Mouse (Mus musculus): ENCODE data around the gene Elob. TPM values are rescaled to one million over a fixed set of nuclear protein-coding genes. Genes with fewer than 3 reads are reported as not detected.

Elob gene
- 1,257 and 1,293 TPM in 2 replicates for polyA plus RNA-seq (2015; fragmentation: Nextera tagmentation; extraction: Ambion mirVana)

DNA sequence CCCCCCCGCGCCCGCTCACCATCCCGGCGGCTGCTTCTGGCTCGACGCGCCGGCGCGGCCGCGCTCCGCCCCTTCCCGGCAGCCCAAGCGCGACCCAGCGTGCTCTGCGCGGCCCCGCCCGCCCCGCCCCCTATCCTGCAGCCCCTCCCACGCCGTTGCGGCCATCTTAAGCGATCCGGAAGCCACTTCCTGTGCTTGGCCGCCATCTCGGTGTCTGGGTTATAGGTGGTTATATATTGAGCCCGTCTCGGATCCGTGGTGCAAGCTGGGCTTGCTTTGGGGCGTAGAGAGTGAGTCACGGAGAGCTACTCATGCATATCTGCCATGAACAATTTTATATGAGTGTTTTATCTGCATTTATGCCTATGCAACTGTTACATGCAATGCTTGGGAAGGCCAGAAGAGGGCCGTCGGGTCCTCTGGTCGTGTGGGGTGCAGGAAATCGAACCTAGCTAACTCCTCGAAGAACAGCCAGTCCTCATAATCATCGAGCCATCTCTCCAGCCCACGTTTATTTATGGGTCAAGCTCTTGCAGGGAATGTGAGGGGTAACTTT is at the start of gene Elob:
Elob (minus strand) TSS at position 73 of the 556 bp plus-strand sequence.
- H3K9me3 ChIP-seq: no peaks in the 10 kb centered on the region
- peaks cover 30% of the 10 kb centered on the region for H3K36me3 ChIP-seq
- peak within 1 kb of the TSS; percentile 96 for H3K27ac ChIP-seq (replicated peaks)
- peak; percentile 95 for ATAC-seq (ENCODE audit: low FRiP score, low read depth)
- H3K4me3 ChIP-seq: peak within 1 kb of the TSS; percentile 67
- peaks cover 25% of the 10 kb centered on the region for H3K4me1 ChIP-seq (replicated peaks)
- H3K9ac ChIP-seq: peak within 1 kb of the TSS; percentile 89
- under 1% methylated on average over 27 of the region's 42 CpGs for WGBS
- H3K4me2 ChIP-seq: peak within 1 kb of the TSS; percentile 80
- peaks cover 13% of the 10 kb centered on the region; the same call in 1 of the 2 replicates for H3K27me3 ChIP-seq

DNA sequence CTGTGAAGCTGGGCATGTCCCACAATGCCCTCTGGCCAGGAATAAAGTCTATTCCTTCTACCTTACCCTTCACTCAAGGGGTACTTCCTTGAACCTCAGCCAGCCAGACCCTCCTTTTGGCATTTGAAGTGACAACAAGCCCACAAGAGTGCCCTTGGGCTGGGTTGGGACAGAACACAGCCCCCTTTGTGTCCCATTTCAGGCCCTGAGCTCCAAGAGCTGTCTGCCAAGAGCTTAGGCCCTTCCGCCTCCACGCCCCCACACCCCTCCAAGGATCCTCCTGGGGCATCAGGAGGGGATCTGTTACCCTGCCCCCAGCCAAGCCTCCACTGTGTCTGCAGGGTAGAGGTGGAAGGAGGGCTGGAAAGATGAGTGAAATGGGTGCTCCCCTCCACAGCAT is 48.2 kb upstream of the Elob start:
- peak; percentile 73 for ATAC-seq (ENCODE audit: low FRiP score, low read depth)
- Histone ChIP-seq H3K4me1 (replicated peaks) (no peaks in the 10 kb centered on the region), H3K4me3 (no peak overlapping the region), H3K9ac (no peak overlapping the region), H3K27ac (replicated peaks) (no peak overlapping the region), H3K27me3 (no peaks in the 10 kb centered on the region), H3K9me3 (no peaks in the 10 kb centered on the region), H3K4me2 (no peak overlapping the region), H3K36me3 (no peaks in the 10 kb centered on the region)
- WGBS: 77% methylated on average over 2 of the region's 2 CpGs

DNA sequence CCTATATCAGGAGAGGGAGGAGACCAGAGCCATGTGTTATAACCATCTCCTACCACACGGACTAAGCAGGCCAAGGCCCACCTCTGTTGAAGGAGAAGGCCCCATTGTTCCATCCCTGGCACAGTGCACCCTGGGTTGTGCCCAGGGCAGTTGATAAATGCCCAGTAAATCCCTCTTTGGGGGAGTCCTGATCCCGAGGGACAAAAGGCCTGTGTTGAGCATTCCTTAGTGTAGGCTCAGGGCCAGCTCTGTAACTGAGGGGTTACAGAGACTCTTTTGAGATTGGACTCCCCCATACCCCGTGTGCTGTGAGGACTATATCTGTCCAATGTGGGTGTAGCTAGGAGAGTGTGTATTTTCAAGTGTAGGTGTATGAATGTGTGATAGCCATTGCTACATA is 47.8 kb upstream of the Elob start:
- H3K36me3 ChIP-seq: no peaks in the 10 kb centered on the region
- peak; percentile 90 for ATAC-seq (ENCODE audit: low FRiP score, low read depth)
- 0 out of 2 replicates have a peak overlapping the region, but pooled peaks have one; percentile 4 for H3K27ac ChIP-seq (replicated peaks)
- no peaks in the 10 kb centered on the region for H3K4me1 ChIP-seq (replicated peaks)
- whole genome bisulfite sequencing: 41% methylated on average over 3 of the region's 3 CpGs
- H3K9me3 ChIP-seq: no peaks in the 10 kb centered on the region
- H3K9ac ChIP-seq: no peak overlapping the region
- no peak overlapping the region for H3K4me3 ChIP-seq
- H3K27me3 ChIP-seq: no peaks in the 10 kb centered on the region
- H3K4me2 ChIP-seq: no peak overlapping the region

DNA sequence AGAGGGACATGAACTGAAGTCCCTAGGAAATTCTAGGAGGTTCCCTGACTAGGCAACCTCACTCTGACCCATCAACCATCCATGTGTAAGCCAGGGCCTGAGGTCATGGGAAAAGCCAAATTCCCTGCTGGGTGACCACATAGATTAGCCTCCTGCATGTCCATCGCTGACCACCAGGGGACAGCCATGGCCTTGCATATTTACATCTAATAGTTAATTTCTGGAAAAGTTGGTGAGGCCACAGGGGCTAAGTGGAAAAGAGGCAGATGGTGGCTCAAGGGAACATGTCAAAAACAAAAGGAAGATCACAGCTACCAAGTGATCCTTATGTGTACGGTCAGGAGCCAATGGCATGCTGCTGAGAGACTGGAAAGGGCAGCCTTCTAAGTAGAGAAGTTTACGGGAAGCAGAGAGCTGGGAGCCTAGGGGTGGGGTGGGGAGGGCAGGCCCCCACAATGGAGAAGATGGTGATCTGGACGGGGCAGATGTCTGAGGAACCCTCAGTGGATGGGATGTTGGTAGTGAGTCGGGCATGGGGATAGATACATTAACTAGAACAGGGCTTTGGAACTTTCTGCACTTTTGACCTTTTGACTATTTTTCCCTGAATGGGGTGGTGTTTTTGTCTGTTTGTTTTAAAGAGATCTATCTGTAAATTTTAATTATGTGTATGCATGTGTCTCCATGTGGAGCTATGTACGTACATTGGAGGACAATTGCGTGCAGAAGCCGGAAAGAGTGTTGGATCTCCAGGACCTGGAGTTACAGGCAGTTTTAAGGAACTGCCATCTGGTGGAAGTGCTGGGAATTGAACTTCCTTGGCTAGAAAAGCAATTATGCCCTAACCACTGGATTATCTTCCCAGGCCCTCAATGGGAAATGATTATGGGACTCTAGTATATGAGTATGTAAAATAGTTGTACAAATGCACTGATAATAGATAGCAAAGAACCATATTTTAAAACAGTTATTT is 45.2 kb upstream of the Elob start:
- no peaks in the 10 kb centered on the region for H3K9me3 ChIP-seq
- WGBS: 48% methylated on average over 8 of the region's 8 CpGs
- H3K4me2 ChIP-seq: no peak overlapping the region
- H3K27me3 ChIP-seq: no peaks in the 10 kb centered on the region
- no peaks in the 10 kb centered on the region for H3K36me3 ChIP-seq
- ATAC-seq (ENCODE audit: low FRiP score, low read depth): no peak
- H3K4me3 ChIP-seq: no peak overlapping the region
- no peak overlapping the region for H3K27ac ChIP-seq (replicated peaks)
- H3K9ac ChIP-seq: no peak overlapping the region
- H3K4me1 ChIP-seq (replicated peaks): no peaks in the 10 kb centered on the region

DNA sequence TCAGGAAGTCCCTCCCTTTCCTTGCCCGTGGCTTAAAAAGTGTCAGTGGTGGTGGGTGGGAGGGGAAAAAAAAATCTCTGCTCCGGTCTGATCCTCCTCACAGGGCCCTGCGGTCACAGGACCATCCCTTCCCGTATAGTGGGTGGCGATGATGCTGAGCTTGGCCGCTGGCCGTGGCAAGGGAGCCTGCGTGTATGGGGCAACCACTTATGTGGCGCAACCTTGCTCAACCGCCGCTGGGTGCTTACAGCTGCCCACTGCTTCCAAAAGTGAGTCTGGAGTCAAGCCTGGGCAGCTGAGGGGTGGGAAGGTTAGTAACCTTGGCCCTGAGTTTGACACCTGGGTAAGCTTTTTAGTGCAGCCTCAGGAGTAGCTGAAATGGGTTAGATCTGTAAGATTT is 39.6 kb upstream of the Elob start:
- Histone ChIP-seq H3K9me3 (no peaks in the 10 kb centered on the region), H3K36me3 (no peaks in the 10 kb centered on the region), H3K4me2 (no peak overlapping the region), H3K4me3 (no peak overlapping the region), H3K27ac (replicated peaks) (no peak overlapping the region), H3K4me1 (replicated peaks) (no peaks in the 10 kb centered on the region), H3K9ac (no peak overlapping the region), H3K27me3 (no peaks in the 10 kb centered on the region)
- 90% methylated on average over 11 of the region's 11 CpGs for whole genome bisulfite sequencing
- no peak for ATAC-seq (ENCODE audit: low FRiP score, low read depth)

DNA sequence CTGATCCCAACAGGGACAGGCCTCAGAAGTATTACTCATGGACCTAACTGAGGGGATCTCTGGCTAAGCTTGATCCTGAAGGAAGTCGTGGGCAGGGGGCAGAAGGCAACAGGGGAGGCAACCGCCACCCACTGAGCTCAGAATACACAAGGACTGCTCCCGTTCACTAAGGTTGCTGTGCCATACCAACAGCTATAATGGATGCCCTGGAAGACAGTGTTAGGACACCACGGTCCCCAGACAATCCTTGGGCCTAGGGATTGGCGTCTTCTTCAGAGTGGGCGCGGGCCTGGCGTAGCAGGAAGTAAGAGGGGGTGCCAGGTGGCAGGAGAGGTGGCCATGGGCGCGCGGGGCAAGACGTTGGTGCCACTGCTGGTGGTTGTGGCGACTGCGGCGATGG is 38.8 kb upstream of the Elob start, which contains the start of gene Prss21:
Prss21 (plus strand) TSS at position 301 of the 400 bp plus-strand sequence.
- WGBS: 91% methylated on average over 15 of the region's 15 CpGs

DNA sequence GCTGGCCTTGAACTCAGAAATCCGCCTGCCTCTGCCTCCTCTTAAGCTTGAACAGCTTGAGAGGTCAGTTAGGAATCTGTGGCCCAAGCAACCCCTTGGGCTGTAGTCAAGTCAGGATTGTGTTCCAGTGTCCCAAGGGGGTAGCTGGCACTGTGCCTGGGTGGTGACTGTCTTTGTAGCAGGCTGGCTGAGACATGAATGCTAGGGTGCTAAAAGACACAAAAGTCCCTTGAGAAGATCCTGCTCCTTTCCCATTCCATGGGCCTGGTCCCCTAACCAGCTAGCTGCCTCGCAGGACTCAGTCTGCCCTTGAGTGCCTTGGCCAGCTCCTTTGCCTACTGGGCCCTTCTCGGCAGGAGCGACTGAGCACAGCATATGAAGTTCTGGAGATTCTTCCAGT is 34.0 kb upstream of the Elob start:
- H3K36me3 ChIP-seq: no peaks in the 10 kb centered on the region
- H3K27me3 ChIP-seq: no peaks in the 10 kb centered on the region
- H3K9ac ChIP-seq: no peak overlapping the region
- H3K9me3 ChIP-seq: no peaks in the 10 kb centered on the region
- no peak overlapping the region for H3K27ac ChIP-seq (replicated peaks)
- no peak overlapping the region for H3K4me2 ChIP-seq
- no peak overlapping the region for H3K4me3 ChIP-seq
- no peak for ATAC-seq (ENCODE audit: low FRiP score, low read depth)
- H3K4me1 ChIP-seq (replicated peaks): no peaks in the 10 kb centered on the region
- WGBS: 84% methylated on average over 4 of the region's 4 CpGs

More for the DNA sequence above, 38.8 kb upstream of the Elob start, which contains the start of gene Prss21:
- no peak within 1 kb of the TSS for H3K4me3 ChIP-seq
- no peak within 1 kb of the TSS for H3K4me2 ChIP-seq
- H3K36me3 ChIP-seq: no peaks in the 10 kb centered on the region
- H3K27me3 ChIP-seq: no peaks in the 10 kb centered on the region
- H3K4me1 ChIP-seq (replicated peaks): no peaks in the 10 kb centered on the region
- no peak within 1 kb of the TSS for H3K27ac ChIP-seq (replicated peaks)
- H3K9ac ChIP-seq: no peak within 1 kb of the TSS
- no peak for ATAC-seq (ENCODE audit: low FRiP score, low read depth)
- no peaks in the 10 kb centered on the region for H3K9me3 ChIP-seq

DNA sequence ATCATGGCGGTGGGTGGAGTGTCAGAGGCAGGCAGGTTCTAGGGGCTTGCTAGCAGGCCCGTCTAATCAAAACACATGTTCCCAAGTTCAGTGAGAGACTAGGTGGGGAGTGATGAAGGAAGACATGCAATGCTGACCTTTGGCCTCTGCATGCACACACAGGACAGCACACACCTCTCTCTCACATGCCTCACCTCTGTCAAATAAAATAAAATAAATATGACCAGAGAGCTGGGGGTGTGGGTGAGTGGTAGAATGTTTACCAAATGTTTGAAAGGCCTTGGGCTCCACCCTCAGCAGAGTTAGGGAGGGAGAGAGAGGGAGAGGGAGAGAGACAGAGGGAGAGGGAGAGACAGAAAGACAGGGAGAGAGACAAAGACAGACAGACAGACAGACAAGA is 29.0 kb upstream of the Elob start:
- WGBS: 95% methylated on average over 2 of the region's 2 CpGs
- no peak overlapping the region for H3K4me3 ChIP-seq
- no peaks in the 10 kb centered on the region for H3K27me3 ChIP-seq
- no peaks in the 10 kb centered on the region for H3K36me3 ChIP-seq
- H3K9ac ChIP-seq: no peak overlapping the region
- H3K9me3 ChIP-seq: no peaks in the 10 kb centered on the region
- H3K4me1 ChIP-seq (replicated peaks): no peaks in the 10 kb centered on the region
- ATAC-seq (ENCODE audit: low FRiP score, low read depth): no peak
- no peak overlapping the region for H3K27ac ChIP-seq (replicated peaks)
- no peak overlapping the region for H3K4me2 ChIP-seq

DNA sequence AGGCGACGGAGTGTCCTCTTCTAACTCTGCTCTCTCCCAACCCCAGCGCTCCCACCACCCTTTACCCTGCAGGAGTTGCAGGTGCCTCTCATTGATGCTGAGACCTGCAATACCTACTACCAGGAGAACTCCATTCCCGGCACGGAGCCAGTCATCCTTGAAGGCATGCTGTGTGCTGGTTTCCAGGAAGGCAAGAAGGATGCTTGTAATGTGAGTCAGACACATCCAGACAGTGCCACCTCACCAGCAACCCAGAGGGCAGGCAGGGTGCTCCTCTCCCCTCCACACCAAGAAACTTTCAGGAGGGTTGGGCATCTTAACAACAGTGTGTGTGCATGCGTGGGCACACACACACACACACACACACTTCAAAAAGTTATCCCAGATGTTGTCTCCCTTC is 28.3 kb upstream of the Elob start:
- H3K36me3 ChIP-seq: no peaks in the 10 kb centered on the region
- no peaks in the 10 kb centered on the region for H3K9me3 ChIP-seq
- no peak overlapping the region for H3K9ac ChIP-seq
- H3K27ac ChIP-seq (replicated peaks): no peak overlapping the region
- no peak for ATAC-seq (ENCODE audit: low FRiP score, low read depth)
- H3K27me3 ChIP-seq: no peaks in the 10 kb centered on the region
- WGBS: 88% methylated on average over 6 of the region's 6 CpGs
- no peak overlapping the region for H3K4me2 ChIP-seq
- H3K4me3 ChIP-seq: no peak overlapping the region
- no peaks in the 10 kb centered on the region for H3K4me1 ChIP-seq (replicated peaks)

DNA sequence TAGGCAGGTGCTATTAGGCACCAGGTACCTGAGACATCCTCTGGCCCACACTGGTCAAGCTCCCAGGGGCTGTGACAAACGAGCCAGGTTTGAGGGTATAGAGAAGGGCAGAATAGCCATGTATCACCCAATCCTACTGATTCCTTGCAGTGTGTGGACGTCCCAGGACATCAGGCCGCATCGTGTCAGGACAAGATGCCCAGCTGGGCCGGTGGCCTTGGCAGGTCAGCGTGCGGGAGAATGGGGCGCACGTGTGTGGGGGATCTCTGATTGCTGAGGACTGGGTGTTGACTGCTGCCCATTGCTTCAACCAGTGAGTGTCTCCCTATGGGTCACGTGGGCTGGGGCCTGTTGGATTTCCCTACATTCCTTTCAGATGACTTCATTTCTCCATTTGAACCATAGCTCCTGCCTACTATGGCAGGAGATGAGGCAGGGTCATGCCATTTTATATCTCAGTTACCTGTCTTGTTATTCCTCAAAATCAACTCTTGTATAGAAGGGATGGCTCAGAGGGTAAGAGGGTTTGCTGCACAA is 25.4 kb upstream of the Elob start:
- Histone ChIP-seq H3K27ac (replicated peaks) (no peak overlapping the region), H3K4me1 (replicated peaks) (no peaks in the 10 kb centered on the region), H3K36me3 (no peaks in the 10 kb centered on the region), H3K4me3 (no peak overlapping the region), H3K27me3 (no peaks in the 10 kb centered on the region), H3K4me2 (no peak overlapping the region), H3K9me3 (no peaks in the 10 kb centered on the region), H3K9ac (no peak overlapping the region)
- ATAC-seq (ENCODE audit: low FRiP score, low read depth): no peak
- WGBS: 89% methylated on average over 10 of the region's 10 CpGs

DNA sequence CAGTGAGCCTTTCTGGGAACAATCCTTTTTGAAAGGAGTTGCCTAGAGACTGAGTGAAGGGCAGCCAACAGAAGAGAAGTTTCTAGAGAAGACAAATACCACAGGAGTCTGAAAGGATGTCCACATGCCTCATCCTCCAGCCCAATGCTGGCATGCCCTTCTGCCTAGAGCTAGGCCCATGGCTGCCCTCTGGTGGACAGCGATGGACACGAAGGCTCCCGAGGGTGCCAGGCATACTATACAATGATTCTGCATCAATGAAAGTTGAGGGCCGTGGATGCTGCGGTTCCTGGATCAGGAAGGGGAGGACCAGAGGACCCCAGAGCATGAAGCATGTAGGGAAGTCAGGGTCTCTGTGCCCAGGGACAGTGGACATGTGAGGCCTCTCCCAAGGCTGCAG is 24.4 kb upstream of the Elob start:
- no peaks in the 10 kb centered on the region for H3K4me1 ChIP-seq (replicated peaks)
- 32% methylated on average over 5 of the region's 5 CpGs for WGBS
- no peaks in the 10 kb centered on the region for H3K27me3 ChIP-seq
- no peak overlapping the region for H3K27ac ChIP-seq (replicated peaks)
- H3K4me2 ChIP-seq: no peak overlapping the region
- ATAC-seq (ENCODE audit: low FRiP score, low read depth): no peak
- no peak overlapping the region for H3K9ac ChIP-seq
- no peak overlapping the region for H3K4me3 ChIP-seq
- no peaks in the 10 kb centered on the region for H3K36me3 ChIP-seq
- no peaks in the 10 kb centered on the region for H3K9me3 ChIP-seq
